Mouse (Mus musculus) megakaryocyte-erythroid progenitor cell, adult 5-6 weeks (primary cell): ENCODE results near the gene Olfr1246. TPM values are rescaled to one million over a fixed set of nuclear protein-coding genes. Genes with fewer than 3 reads are reported as not detected.
"Not testable (repeated sequence)": the region's sequence is repeated elsewhere in the genome, so short reads cannot be mapped to it uniquely, and the experiment has no call there.

Source experiments
- ATAC-seq: replicated peaks from 2 replicates; pipeline ENCODE4 v1.8.0; 2016; ENCODE audit warnings: mild to moderate bottlenecking, inconsistent platforms; ENCODE audit not compliant: severe bottlenecking, poor library complexity, low FRiP score, low TSS enrichment
- total RNA-seq, 2 experiments: library from RNA; stranded (forward) in 1 of 2; stranded (reverse) in 1 of 2; fragments of 200-1000, 215-1000 nt in 1 of 2; fragments of >200 nt in 1 of 2; fragmentation: Nextera tagmentation in 1 of 2; gene quantifications; 2 replicates each; pipeline ENCODE4 v1.2.3; 2014 to 2017

Gene Olfr1246
- total RNA-seq (2014; fragmentation: Nextera tagmentation) (not detected in 2 replicates), total RNA-seq (2017) (not detected in 2 replicates)

DNA sequence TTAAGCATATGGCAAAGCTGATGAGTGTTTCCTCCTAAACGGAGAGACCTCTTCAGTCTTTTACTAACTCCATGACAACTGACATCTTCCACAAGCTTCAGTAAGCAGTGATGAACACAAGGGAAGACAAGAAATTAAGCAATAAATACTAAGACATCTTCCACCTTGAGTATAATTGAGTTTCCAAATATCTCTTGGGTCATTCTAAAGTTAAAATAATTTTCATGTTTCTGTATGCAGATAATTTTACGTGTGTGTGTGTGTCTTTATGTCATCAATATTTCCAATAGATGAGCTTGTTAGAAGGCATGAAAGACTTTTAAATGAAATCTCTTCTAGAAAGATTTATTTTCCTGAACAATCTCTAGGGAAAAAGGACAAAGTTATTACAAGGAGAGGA lies at the start of gene Olfr1246:
Olfr1246 (minus strand) TSS at position 101 of the 400 bp plus-strand sequence.
- ATAC-seq = no peak

DNA sequence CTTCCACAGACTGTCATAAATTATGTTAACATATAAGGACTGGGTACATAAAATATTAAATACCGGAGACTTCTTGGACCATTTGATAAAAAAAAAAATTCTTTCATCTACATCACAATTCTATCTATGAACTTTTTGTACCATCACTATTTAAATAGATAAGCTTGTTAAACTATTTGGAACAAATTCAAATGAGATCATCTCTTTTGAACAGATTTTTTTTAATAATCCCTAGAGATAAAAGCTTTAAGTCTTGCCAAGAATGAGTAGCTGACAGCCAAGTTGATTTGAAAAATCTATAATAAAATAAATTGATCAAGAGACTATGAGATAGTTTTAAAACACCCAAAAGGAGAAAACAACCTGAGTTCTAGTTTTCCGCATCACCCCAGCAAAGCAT lies 41.9 kb upstream of the Olfr1246 start, which contains the start of gene Olfr1249:
Olfr1249 (minus strand) TSS at position 101 of the 400 bp plus-strand sequence.
- no peak for ATAC-seq

DNA sequence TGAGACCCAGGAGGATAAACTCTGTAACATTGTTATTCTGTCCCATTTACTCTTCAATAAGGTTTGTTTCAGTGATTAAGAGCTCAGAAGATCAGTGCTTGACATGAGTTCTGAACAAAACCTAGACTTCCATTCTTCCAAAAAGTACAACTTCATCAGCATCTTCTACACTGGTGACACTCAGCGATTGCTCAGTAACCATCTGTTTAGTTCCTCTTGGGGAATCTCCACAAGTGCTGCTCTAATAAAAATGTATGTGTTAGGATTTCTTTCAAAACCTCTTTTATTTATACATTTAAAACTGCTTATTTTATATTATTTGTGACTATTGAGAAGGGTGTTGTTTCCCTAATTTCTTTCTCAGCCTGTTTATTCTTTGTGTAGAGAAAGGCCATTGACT lies 25.2 kb upstream of the Olfr1246 start, which contains the start of gene Olfr1248:
Olfr1248 (minus strand) TSS at position 101 of the 400 bp plus-strand sequence.
- not testable (repeated sequence) for ATAC-seq

DNA sequence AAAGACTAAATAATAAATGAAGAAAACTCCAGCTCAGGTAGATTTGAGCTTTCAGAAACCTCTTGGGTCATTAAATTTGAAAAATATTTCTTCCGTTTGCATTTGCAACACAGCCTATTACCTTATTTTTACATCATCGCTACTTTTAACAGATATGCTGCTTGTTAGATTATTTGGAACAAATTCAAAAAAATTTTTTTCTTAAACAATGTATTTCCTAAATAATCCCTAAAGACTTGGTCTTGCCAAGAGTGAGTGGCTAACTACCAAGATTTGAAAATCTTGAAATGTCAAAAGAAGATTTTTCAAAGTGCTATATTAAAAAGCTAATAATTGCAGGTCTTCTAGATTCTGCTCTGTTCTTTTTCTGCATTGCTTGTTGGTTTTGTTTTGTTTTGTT lies 21.1 kb upstream of the Olfr1246 start, which contains the start of gene Olfr1247:
Olfr1247 (minus strand) TSS at position 101 of the 400 bp plus-strand sequence.
- ATAC-seq = no peak

DNA sequence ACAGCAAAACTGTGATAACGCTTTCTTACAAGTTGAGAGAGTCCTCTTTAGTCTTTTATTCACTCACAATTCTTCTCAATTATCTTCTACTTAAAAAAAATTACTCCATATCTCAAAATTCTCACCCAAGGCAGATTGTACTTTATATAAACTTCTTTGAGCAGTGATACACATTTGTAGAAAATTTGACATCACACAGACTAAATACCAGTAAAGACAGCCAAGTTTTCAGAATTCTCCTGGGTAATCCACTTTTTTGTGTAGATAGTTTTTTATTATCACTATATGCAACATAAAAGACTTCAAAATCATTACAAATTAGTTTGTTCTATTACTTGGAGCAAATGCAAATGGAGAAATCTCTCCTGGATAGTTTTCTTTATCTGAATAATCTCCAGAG lies 14.6 kb downstream of the Olfr1246 start, which contains the start of gene Olfr1245:
Olfr1245 (minus strand) TSS at position 101 of the 400 bp plus-strand sequence.
- no peak for ATAC-seq

DNA sequence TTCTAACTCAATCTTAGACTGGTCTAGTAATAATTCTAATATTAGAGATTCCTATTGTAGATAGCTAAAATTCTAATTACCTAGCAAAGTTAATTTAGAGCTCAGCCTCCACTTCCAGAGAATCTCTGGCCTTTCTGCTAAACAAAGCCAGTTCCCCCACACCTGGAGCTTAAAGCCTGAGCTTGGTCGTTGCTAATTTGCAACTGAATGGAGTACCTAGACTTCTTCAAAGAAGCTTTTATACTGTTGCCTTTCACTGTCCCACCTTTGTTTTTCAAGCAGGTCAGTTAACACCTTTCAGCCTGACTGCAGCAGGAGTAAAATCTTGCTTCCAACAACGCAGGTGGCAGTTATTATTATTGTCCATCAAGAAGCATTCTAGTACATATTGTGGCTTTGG lies 30.3 kb downstream of the Olfr1246 start:
- not testable (repeated sequence) for ATAC-seq

DNA sequence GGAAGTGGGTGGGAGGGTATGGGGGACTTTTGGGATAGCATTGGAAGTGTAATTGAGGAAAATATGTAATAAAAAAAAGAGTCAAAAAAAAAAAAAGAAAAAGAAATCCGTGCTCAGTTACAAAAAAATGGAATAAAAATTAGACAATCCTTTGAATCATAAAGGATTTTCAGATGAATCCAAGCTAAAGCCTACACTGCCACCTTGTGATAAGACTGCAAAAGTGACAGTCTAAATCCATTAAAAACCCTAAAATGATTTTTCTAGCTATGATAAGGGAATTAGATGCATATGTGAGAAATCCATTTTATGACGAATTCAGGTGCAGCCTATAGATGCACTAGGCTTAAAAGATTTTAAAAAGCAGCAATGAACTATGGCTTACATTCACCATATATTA lies 48.4 kb downstream of the Olfr1246 start:
- no peak for ATAC-seq

DNA sequence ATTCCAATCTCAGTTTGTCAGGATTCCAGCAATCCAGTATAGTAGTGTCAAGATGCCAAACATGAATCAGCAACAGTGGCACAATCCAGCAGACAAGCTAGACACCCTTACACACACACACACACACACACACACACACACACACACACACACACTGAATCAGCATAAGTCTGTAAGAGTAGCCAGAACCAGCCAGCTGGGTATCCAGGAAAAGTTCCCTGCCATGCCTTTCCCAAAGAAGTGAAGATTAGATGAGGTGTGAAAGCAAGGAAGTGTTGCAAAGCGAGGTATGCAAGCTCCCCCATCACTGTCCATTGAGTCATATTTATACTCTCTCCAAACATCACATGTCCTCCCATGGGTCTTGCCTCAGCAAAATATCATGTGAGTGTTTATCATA lies 53.0 kb downstream of the Olfr1246 start:
- no peak for ATAC-seq

Other genes starting within 250 kb of the Olfr1246 start
- gene Olfr1234, start 228.3 kb downstream of the Olfr1246 start, total RNA-seq (2014; fragmentation: Nextera tagmentation) = not detected in 2 replicates
- gene Olfr1234, start 228.3 kb downstream of the Olfr1246 start, total RNA-seq (2017) = not detected in 2 replicates
- not detected in 2 replicates for gene Olfr1238, start 183.5 kb downstream of the Olfr1246 start, total RNA-seq (2014; fragmentation: Nextera tagmentation)
- not detected in 2 replicates for gene Olfr1238, start 183.5 kb downstream of the Olfr1246 start, total RNA-seq (2017)
- gene Olfr1239, start 172.8 kb downstream of the Olfr1246 start, total RNA-seq (2014; fragmentation: Nextera tagmentation) = not detected in 2 replicates
- gene Olfr1239, start 172.8 kb downstream of the Olfr1246 start, total RNA-seq (2017) = not detected in 2 replicates
- not detected in 2 replicates for gene Olfr1240, start 150.2 kb downstream of the Olfr1246 start, total RNA-seq (2014; fragmentation: Nextera tagmentation)
- not detected in 2 replicates for gene Olfr1240, start 150.2 kb downstream of the Olfr1246 start, total RNA-seq (2017)
- gene Olfr1241, start 106.0 kb downstream of the Olfr1246 start, total RNA-seq (2014; fragmentation: Nextera tagmentation) = not detected in 2 replicates
- gene Olfr1241, start 106.0 kb downstream of the Olfr1246 start, total RNA-seq (2017) = not detected in 2 replicates
- not detected in 2 replicates for gene Olfr1242, start 94.8 kb downstream of the Olfr1246 start, total RNA-seq (2014; fragmentation: Nextera tagmentation)
- not detected in 2 replicates for gene Olfr1242, start 94.8 kb downstream of the Olfr1246 start, total RNA-seq (2017)
- not detected in 2 replicates for gene Olfr1243, start 61.7 kb downstream of the Olfr1246 start, total RNA-seq (2014; fragmentation: Nextera tagmentation)
- not detected in 2 replicates for gene Olfr1243, start 61.7 kb downstream of the Olfr1246 start, total RNA-seq (2017)
- gene Olfr1245, start 14.7 kb downstream of the Olfr1246 start, total RNA-seq (2014; fragmentation: Nextera tagmentation) = not detected in 2 replicates
- not detected in 2 replicates for gene Olfr1245, start 14.7 kb downstream of the Olfr1246 start, total RNA-seq (2017)
- gene Olfr1247, start 21.0 kb upstream of the Olfr1246 start, total RNA-seq (2014; fragmentation: Nextera tagmentation) = not detected in 2 replicates
- not detected in 2 replicates for gene Olfr1247, start 21.0 kb upstream of the Olfr1246 start, total RNA-seq (2017)
- not detected in 2 replicates for gene Olfr1248, start 25.1 kb upstream of the Olfr1246 start, total RNA-seq (2014; fragmentation: Nextera tagmentation)
- not detected in 2 replicates for gene Olfr1248, start 25.1 kb upstream of the Olfr1246 start, total RNA-seq (2017)
- gene Olfr1249, start 41.8 kb upstream of the Olfr1246 start, total RNA-seq (2014; fragmentation: Nextera tagmentation) = not detected in 2 replicates
- gene Olfr1249, start 41.8 kb upstream of the Olfr1246 start, total RNA-seq (2017) = not detected in 2 replicates
- not detected in 2 replicates for gene Olfr1250, start 68.3 kb upstream of the Olfr1246 start, total RNA-seq (2014; fragmentation: Nextera tagmentation)
- not detected in 2 replicates for gene Olfr1250, start 68.3 kb upstream of the Olfr1246 start, total RNA-seq (2017)
- not detected in 2 replicates for gene Olfr1251, start 78.8 kb upstream of the Olfr1246 start, total RNA-seq (2014; fragmentation: Nextera tagmentation)
- not detected in 2 replicates for gene Olfr1251, start 78.8 kb upstream of the Olfr1246 start, total RNA-seq (2017)
- not detected in 2 replicates for gene Olfr1252, start 131.9 kb upstream of the Olfr1246 start, total RNA-seq (2014; fragmentation: Nextera tagmentation)
- not detected in 2 replicates for gene Olfr1252, start 131.9 kb upstream of the Olfr1246 start, total RNA-seq (2017)
- not detected in 2 replicates for gene Olfr1253, start 163.9 kb upstream of the Olfr1246 start, total RNA-seq (2014; fragmentation: Nextera tagmentation)
- gene Olfr1253, start 163.9 kb upstream of the Olfr1246 start, total RNA-seq (2017) = not detected in 2 replicates
- not detected in 2 replicates for gene Olfr1254, start 200.5 kb upstream of the Olfr1246 start, total RNA-seq (2014; fragmentation: Nextera tagmentation)
- not detected in 2 replicates for gene Olfr1254, start 200.5 kb upstream of the Olfr1246 start, total RNA-seq (2017)
- gene Olfr1255, start 218.9 kb upstream of the Olfr1246 start, total RNA-seq (2014; fragmentation: Nextera tagmentation) = not detected in 2 replicates
- not detected in 2 replicates for gene Olfr1255, start 218.9 kb upstream of the Olfr1246 start, total RNA-seq (2017)
- not detected in 2 replicates for gene Olfr1256, start 248.4 kb upstream of the Olfr1246 start, total RNA-seq (2014; fragmentation: Nextera tagmentation)
- not detected in 2 replicates for gene Olfr1256, start 248.4 kb upstream of the Olfr1246 start, total RNA-seq (2017)